Mouse (Mus musculus): ENCODE measurements around the gene Nudt22. TPM values are rescaled to one million over a fixed set of nuclear protein-coding genes. Genes with fewer than 3 reads are reported as not detected.
"Not testable (repeated sequence)": the region's sequence is repeated elsewhere in the genome, so short reads cannot be mapped to it uniquely, and the experiment has no call there.

Nudt22 gene
- total RNA-seq, 1 experiment from 2014 or later, result 9.9 TPM

DNA sequence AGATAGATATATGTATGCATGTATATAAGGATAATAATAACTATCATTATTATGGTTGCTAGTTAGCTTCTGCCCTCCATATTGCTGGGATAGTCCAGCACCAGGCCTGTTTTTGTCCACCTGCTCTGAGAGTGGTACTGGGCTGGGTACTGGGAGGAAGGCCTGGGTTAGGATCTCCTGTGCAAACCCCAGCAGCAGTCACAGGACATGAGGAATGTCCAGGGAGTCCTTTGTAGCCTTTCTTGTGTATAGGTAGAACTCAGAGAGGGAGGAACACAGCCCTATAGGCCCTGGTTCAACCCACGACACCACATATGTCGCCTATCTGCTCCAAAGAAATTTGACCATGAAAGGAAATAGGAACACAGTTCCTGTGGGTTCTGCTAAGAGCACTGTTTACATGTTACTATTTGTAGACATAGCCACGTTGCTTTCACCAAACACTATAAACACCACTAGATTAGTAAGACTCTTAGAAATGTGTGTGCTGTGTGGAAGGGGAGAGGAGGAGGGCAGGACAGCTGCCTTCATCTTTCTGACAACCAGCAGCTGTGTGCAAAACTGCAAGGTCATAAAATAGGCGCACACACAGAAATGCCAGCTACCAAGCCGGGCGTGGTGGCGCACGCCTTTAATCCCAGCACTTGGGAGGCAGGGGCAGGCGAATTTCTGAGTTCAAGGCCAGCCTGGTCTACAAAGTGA, 11.1 kb upstream of the Nudt22 start:
- ATAC-seq (replicated peaks in 1 of 2; ENCODE audit: insufficient read depth in 1 of 2, low FRiP score in 2 of 2, low TSS enrichment in 1 of 2, low read depth in 1 of 2, poor library complexity in 2 of 2, severe bottlenecking in 2 of 2), result no peak

DNA sequence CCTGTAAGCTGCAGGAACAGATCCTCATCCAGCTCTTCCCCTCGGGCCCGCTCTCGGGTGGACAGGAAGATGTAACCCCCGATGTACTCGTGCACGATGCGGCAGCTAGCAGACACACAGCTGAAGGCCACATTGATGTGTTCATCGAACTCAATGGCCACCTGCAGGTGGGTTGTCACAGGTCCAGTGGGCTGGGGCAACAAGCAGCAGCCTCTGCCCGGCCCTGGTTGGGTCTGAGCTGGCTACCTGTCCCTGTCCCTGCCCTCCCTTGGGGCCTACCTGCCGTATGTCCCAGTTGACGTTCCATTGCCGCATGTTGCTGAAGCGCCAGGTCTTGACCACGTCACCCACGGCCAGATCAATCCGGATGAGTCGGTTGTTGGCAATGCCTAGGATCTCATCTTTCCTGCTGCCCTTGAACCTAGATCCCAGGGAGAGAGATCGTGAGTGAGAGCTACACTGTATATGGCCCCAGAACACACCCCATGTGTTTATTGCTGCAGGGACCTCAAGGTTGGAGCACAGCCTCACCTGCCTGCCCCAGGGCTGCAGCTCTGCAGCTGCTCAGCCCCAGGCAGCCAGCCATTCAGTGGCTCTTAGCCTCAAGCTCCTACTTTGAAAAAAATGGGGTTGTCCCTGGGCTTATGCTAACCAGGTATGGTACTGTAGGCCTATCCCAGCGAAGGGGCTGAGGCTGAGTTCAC, 3.6 kb upstream of the Nudt22 start:
- no peak for ATAC-seq (replicated peaks in 1 of 2; ENCODE audit: insufficient read depth in 1 of 2, low FRiP score in 2 of 2, low TSS enrichment in 1 of 2, low read depth in 1 of 2, poor library complexity in 2 of 2, severe bottlenecking in 2 of 2)

DNA sequence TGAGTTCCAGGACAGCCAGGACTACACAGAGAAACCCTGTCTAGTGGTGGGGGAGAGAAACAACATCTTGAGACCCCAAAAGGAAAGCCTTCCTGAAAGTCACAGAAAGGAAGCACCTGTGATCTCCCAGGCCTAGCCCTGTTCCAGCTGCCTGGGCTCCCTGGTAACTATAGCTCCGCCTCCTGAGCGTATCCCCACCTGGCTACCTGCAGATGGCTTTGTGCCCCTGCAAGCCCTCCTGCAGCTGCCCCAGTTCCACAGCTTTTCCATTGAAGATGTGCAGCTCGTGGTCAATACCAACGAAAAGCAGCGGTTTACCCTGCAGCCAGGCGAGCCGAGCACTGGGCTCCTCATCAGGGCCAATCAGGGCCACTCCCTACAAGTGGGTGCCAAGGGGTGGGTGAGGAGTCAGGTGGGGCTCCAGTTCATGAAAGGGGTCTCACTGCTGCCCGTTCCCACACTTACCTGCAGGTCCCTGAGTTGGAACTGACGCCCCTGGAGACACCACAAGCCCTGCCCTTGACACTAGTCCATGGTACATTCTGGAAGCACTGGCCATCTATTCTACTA, 1.9 kb upstream of the Nudt22 start:
- ATAC-seq (replicated peaks in 1 of 2; ENCODE audit: insufficient read depth in 1 of 2, low FRiP score in 2 of 2, low TSS enrichment in 1 of 2, low read depth in 1 of 2, poor library complexity in 2 of 2, severe bottlenecking in 2 of 2), result no peak

DNA sequence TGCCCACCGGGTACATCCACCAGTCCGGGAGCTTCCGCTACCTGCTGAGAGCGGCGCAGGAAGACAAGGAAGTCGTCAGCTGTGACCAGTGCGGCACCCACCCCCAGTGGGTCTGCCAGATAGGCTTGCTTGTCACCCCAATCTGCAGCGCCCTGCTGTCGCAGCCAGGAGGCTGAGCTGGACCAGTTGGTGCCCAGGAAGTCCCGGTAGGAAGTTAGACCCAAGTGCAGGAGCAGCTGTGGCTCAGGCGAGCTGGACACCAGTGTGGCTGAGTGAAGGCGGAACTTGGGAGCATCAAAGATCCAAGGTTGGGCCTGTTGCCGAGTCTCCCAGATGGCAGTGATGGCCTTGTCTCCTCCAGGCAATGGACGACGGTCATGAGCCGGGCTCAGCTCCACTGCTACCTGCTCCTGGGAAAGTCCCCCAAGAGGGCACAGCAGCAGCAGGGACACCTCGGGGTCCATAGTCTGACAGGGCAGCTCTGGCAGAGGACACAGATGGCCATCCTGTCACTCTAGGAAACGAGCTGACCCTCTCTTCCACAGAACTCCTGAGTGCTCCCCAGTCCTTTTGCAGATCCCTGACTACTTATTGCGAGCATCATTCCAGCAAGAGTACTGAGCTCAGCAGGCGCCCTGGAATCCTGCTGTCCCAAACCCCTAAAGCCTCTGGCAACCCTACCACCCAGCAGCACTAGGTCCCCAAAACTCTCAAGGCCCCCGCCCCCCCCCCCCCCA, 494 bp downstream of the Nudt22 start:
- no peak for ATAC-seq (replicated peaks in 1 of 2; ENCODE audit: insufficient read depth in 1 of 2, low FRiP score in 2 of 2, low TSS enrichment in 1 of 2, low read depth in 1 of 2, poor library complexity in 2 of 2, severe bottlenecking in 2 of 2)

DNA sequence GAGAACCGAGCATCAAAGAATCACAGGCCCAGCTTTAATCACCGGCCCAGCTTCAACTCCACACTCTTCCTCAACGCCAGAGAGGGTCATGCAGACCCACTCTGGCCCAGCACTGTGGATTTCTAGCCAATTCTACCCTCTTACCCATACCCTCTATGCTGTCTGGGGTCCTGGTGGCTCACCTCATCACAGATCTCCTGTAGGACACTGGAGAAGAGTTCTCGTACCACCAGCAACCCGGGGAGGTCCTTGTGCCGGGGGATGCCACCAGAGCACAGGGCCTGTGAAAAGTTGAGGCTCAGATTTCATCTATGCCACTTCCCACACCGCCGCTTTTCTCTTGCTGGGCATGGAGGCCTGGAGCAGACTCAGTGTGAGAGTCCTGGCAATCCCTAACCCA, 1.4 kb downstream of the Nudt22 start:
- no peak for ATAC-seq (replicated peaks in 1 of 2; ENCODE audit: insufficient read depth in 1 of 2, low FRiP score in 2 of 2, low TSS enrichment in 1 of 2, low read depth in 1 of 2, poor library complexity in 2 of 2, severe bottlenecking in 2 of 2)

DNA sequence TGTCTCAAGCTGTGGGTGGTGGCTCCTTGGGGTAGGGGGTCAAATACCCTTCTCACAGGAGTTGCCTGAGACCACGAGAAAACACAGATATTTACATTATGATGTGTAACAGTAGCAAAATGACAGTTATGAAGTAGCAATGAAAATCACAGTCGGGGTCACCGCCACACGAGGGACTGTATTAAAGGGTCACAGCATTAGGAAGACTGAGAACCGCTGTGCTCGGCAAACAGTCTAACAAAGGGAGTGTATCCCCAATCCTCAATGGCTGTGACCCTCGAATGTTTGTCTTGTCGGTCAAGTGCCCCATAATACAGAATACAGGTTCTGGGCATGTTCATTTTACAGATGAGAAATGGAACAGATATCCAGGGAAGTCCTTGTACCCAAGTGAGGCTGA, 1.9 kb downstream of the Nudt22 start:
- no peak for ATAC-seq (replicated peaks in 1 of 2; ENCODE audit: insufficient read depth in 1 of 2, low FRiP score in 2 of 2, low TSS enrichment in 1 of 2, low read depth in 1 of 2, poor library complexity in 2 of 2, severe bottlenecking in 2 of 2)

DNA sequence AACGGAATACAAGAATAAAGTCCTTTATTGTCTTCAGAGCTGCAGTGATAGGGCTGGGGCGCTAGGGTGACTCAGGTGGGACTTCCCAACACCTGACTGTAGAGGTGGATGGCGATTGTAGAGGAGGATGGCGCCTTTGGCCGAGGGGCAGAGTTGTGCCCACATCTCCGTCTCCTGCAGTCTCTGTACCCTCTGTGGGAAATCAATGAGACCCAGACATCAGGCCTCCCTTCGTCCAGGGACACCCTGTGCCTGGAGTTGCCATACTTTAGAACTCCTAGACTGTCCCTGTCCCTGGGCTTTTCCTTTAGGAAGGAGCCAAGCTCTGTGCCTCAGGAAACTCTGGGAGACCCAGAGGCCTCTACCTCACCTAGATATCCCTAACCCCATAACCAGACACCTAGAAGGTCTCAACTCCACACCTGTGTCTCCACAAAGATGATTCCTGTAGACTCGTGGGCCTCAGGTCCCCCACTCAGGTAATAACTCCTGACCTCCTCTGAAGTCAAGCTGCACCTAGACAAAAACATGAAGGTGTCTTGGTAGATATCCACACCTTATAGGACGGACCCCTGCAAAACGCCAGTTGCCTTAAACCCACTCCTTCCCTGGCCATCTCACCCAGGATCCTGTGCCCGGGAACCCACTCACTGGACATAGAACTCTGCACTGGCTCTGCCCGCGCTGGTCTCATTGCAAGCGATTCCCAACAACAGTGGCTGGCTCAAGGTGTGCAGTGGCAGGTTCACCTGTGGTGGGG, 2.7 kb downstream of the Nudt22 start:
- ATAC-seq (replicated peaks in 1 of 2; ENCODE audit: insufficient read depth in 1 of 2, low FRiP score in 2 of 2, low TSS enrichment in 1 of 2, low read depth in 1 of 2, poor library complexity in 2 of 2, severe bottlenecking in 2 of 2), result no peak

DNA sequence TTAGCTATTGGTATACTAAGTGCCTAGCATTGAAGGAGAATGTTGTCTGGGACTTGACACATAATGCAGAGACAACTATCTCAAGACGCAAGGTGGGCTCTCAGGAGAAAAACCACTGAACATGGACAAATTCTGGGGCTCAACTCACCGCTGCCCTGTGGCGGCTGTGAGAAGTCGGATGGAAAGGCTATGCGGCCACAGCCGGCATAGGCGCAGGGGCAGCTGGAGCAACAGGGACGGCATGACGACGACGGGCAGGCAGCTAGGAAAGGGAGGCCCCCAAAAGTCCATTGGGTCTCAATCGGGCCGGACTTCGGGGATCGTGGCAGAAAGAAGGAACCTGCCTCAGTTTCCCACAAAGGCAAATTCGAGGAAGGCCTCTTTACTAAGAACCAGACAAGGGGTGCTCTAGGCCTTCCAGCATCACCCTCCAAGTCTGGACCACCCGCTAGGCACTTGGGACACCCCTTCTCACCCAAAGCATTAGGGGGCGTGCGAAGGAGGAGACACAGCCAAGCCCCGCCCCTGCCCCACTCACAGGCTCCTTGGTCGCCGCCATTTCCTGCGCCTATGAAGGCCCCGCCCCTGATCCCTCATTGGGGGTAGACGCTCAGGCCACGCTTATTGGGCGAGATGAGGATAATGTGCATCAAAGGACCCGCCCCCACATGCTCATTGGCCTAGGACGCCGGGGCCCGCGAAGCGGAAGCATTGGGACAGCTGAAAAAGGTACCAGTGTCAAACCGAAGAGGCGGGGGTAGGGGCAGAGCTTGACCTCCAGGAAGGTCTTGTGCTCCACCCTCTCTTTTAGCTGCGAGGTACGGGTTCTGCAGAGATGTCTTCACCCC, 3.7 kb downstream of the Nudt22 start, which contains the start of gene Dnajc4:
Dnajc4 (minus strand) TSS at position 562 of the 848 bp plus-strand sequence.
- peak; percentile 96 to 97 for ATAC-seq (replicated peaks in 1 of 2; ENCODE audit: insufficient read depth in 1 of 2, low FRiP score in 2 of 2, low TSS enrichment in 1 of 2, low read depth in 1 of 2, poor library complexity in 2 of 2, severe bottlenecking in 2 of 2)

DNA sequence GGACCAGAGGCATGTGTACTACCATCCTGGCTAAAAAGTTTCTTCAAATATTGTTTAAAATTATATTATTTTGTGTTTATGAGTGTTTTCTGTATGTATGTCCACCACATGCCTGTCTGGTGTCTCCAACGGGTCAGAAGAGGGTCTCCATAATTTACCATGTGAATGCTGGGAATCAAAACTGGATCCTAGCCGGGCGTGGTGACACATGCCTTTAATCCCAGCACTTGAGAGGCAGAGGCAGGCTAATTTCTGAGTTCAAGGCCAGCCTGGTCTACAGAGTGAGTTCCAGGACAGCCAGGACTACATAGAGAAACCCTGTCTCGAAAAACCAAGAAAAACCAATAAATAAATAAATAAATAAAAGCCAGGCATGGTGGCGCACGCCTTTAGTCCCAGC, 4.8 kb downstream of the Nudt22 start:
- not testable (repeated sequence) for ATAC-seq (replicated peaks in 1 of 2; ENCODE audit: insufficient read depth in 1 of 2, low FRiP score in 2 of 2, low TSS enrichment in 1 of 2, low read depth in 1 of 2, poor library complexity in 2 of 2, severe bottlenecking in 2 of 2)

DNA sequence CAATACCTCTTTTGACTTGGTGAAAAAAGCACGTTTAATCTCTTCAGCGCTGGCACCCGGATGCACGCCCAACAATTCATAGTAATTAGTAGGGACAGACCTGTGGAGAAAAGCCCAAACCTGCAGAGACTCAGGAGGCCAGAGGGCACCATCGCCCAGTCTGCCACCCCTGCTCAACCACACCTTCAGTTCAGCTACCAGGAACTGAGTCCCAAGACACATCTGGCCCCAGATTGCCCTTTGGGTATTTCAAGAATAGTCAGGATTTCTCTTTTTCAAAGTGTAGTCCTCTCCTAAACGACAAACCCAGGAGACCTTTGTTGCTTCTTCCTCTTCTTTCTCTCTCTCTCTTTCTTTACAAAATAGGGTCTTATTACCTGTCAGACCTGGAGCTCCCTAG, 5.2 kb downstream of the Nudt22 start:
- no peak for ATAC-seq (replicated peaks in 1 of 2; ENCODE audit: insufficient read depth in 1 of 2, low FRiP score in 2 of 2, low TSS enrichment in 1 of 2, low read depth in 1 of 2, poor library complexity in 2 of 2, severe bottlenecking in 2 of 2)

DNA sequence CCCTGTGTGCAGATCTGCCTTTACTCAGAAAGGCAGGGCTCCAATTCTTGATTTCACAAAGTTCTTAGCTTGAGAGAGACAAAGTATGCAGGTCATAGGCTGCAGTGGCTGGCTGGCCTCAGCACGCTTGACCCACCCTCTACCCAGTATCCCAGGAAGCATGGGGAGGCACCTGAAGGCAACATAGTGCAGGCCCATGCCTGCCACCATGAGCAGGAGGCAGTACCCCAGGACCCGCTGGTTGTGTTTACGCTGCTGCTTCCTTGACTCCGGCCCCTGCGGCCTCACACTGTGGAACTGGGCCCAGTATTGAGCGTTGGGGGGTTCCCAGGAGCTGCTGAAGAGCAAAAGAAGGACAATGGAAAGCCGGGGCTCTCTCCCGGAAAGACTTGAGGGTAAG, 6.7 kb downstream of the Nudt22 start:
- no peak for ATAC-seq (replicated peaks in 1 of 2; ENCODE audit: insufficient read depth in 1 of 2, low FRiP score in 2 of 2, low TSS enrichment in 1 of 2, low read depth in 1 of 2, poor library complexity in 2 of 2, severe bottlenecking in 2 of 2)

DNA sequence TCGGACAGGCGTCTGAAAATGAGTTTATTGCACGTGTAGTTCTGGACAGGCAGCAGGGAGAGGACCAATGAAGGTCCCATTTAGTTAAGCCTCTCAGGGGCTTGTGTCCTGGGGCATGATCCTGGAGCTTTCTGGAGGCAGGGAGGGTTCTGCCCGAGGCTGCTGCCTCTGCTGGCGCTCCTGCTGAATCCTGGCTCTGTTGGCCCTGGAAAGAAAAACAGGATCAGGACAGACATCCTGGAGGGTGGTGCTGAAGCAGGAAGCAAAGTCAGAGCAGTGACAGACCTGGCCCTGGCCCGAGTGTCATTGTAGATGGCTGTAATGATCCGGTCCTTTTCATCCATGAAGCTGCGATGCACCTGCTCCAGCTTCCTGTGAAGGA, 8.0 kb downstream of the Nudt22 start:
- ATAC-seq (replicated peaks in 1 of 2; ENCODE audit: insufficient read depth in 1 of 2, low FRiP score in 2 of 2, low TSS enrichment in 1 of 2, low read depth in 1 of 2, poor library complexity in 2 of 2, severe bottlenecking in 2 of 2), result no peak

DNA sequence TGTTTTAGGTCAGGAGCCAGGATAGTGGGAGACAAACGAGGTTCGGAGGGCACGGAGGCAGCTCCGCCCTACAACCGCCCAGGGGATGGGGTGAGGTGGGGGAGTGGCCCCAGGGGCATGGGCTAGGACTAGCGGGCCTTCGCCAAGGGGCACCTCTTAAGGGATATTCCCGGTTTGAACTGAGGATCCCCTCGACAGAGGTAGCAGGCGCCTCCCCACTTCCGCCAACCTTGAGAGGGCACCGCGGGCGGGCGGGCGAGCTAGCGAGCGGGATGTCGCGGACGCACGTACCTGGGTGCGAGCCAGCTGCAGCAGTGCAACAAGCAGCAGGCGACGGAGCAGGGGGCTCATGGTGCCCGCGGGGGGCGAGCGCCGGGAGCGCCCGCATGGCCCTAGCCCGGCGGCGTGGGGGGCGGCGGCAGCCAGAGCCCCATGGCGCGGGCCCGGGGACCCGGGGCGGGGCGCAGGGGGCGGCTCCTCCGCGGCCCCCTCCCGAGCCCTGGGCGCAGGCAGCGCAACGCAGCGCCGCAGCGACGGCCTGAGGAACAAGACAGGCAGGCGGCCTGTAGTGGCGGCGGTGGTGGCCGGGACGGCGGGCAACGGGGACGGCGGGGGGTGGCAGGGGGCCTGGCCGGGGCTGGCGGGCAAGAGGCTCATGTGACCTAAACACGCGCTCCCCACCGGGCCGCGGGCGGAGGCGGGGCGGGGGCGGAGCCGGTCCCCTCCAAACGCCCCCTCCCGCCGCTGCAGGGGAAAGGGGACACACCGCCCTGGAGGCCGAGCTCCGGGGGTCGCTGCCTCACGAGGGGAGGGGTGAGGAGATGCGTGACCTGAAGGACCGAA, 8.6 kb downstream of the Nudt22 start, which contains the start of gene Vegfb:
Vegfb (minus strand) TSS at position 591 of the 843 bp plus-strand sequence.
- peak in 1 of 2 experiments; percentile 49; a peak in 2 of 4 replicates for ATAC-seq (replicated peaks in 1 of 2; ENCODE audit: insufficient read depth in 1 of 2, low FRiP score in 2 of 2, low TSS enrichment in 1 of 2, low read depth in 1 of 2, poor library complexity in 2 of 2, severe bottlenecking in 2 of 2)

DNA sequence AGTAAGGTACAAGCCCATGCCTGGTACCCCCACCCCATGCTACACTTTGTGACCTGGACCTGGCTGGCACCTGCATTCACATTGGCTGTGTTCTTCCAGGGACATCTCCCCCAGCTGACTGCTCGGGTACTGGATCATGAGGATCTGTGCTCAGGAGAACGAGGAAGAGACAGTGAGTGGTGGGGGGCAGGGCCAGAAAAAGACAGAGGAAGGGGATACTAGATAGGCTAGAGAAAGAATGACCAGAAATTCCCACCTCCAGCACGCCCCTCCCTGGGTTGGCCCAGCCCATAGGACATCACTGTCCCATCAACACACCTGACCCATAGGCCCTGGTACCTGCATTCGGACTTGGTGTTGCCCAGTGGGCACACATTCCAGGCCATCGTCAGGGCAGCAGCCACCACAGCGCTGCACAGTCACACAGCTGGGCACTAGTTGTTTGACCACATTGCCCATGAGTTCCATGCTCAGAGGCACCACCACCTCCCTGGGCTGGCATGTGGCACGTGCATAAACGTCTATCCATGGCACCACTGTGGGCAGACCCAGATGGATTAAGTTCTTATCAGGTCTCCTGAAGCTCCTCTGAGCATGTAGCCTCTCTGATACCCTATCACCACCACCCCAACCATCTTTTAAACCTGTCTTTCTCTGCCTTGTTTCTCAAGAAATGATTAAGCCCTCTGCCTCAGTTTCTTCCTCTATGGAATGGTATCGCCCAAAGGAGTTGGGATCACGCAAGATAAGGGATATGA, 9.8 kb downstream of the Nudt22 start:
- ATAC-seq (replicated peaks in 1 of 2; ENCODE audit: insufficient read depth in 1 of 2, low FRiP score in 2 of 2, low TSS enrichment in 1 of 2, low read depth in 1 of 2, poor library complexity in 2 of 2, severe bottlenecking in 2 of 2), result no peak; a peak in 1 of 4 replicates

DNA sequence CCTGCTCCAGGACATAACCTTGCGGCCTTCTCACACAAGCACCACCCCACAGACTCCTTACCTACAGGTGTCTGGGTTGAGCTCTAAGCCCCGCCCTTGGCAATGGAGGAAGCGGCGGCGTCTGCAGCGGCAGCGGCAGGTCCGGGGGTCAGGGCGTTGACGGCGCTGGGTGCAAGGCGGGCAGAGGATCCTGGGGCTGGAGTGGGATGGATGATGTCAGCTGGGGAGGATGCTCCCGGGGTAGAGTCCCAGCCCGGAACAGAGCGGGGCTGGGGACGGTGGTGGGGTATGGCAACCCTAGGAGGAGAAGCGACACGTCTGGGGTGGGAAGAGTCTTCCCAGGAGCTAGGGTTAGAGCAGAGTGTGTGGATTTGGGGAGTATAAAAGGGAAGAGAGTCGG, 10.6 kb downstream of the Nudt22 start:
- no peak for ATAC-seq (replicated peaks in 1 of 2; ENCODE audit: insufficient read depth in 1 of 2, low FRiP score in 2 of 2, low TSS enrichment in 1 of 2, low read depth in 1 of 2, poor library complexity in 2 of 2, severe bottlenecking in 2 of 2)
